23 mouse cellular contexts compared by ENCODE assay signal in genomic region chr4:155555464-155555863, GRCm38 (mm10).
"Had no signal": no experiment of that assay in that cellular context is flagged by ENCODE, and none has a peak within 500 bp of the region (broad histone marks: within the 10 kb centered on the region; RNA-seq: fewer than 3 reads in every experiment).

No protein-coding gene starts in this region.

- H3K27ac ChIP-seq: heart, embryonic 10.5 days; hindbrain, embryonic 13.5 days; hindbrain, embryonic 15.5 days; hindbrain, postnatal 0 days; kidney, embryonic 15.5 days; kidney, postnatal 0 days; limb, embryonic 10.5 days; limb, embryonic 12.5 days; liver, embryonic 13.5 days had no signal

- H3K9me3 ChIP-seq: heart, embryonic 10.5 days; heart, embryonic 12.5 days; hindbrain, embryonic 13.5 days; hindbrain, embryonic 15.5 days; kidney, embryonic 15.5 days; limb, embryonic 10.5 days; limb, embryonic 12.5 days; liver, embryonic 13.5 days had no signal

- H3K27me3 ChIP-seq: heart, embryonic 12.5 days; hindbrain, embryonic 13.5 days; hindbrain, embryonic 15.5 days; kidney, embryonic 15.5 days; limb, embryonic 12.5 days; liver, embryonic 13.5 days had no signal

- DNase-seq: gastrocnemius, postnatal 14 days; gastrocnemius, postnatal 36 days; heart, adult 18-20 months; heart, postnatal 10 days; kidney, adult 11 months; kidney, adult 2 months; kidney, adult 9 months; kidney, postnatal 14 days; kidney, postnatal 36 days; layer of hippocampus, adult 9-11 months; layer of hippocampus, postnatal 36 days; liver; liver, embryonic 13.5 days had no signal

- H3K4me3 ChIP-seq: heart, embryonic 10.5 days; heart, embryonic 12.5 days; hindbrain, embryonic 13.5 days; hindbrain, embryonic 15.5 days; kidney, embryonic 15.5 days; limb, embryonic 10.5 days; limb, embryonic 12.5 days; liver, embryonic 13.5 days had no signal

- H3K4me2 ChIP-seq: heart, embryonic 12.5 days; hindbrain, embryonic 13.5 days; hindbrain, embryonic 15.5 days; kidney, embryonic 15.5 days; limb, embryonic 12.5 days; liver, embryonic 11.5 days; liver, embryonic 13.5 days had no signal

- H3K4me1 ChIP-seq: hindbrain, embryonic 13.5 days; hindbrain, embryonic 15.5 days; limb, embryonic 10.5 days; limb, embryonic 12.5 days had no signal

- H3K9ac ChIP-seq: heart, embryonic 12.5 days; hindbrain, embryonic 13.5 days; hindbrain, embryonic 15.5 days; kidney, embryonic 15.5 days; limb, embryonic 12.5 days; liver, embryonic 13.5 days had no signal
